Mouse (Mus musculus): ENCODE data around the gene Fkbp2. TPM values are rescaled to one million over a fixed set of nuclear protein-coding genes. Genes with fewer than 3 reads are reported as not detected.

The Fkbp2 gene
- total RNA-seq, 4 experiments from 2014 or later: 17.2 to 23.1 (median 20.9) TPM

GRCm38 (mm10) chr19:6940396-6941351 is 39.6 kb downstream of the Fkbp2 start:
- no peak for DNase-seq (ENCODE audit: low spot score)

- no peak for DNase-seq (ENCODE audit: low spot score)
Measured at GRCm38 (mm10) chr19:6939106-6940002, 40.9 kb downstream of the Fkbp2 start.

DNA sequence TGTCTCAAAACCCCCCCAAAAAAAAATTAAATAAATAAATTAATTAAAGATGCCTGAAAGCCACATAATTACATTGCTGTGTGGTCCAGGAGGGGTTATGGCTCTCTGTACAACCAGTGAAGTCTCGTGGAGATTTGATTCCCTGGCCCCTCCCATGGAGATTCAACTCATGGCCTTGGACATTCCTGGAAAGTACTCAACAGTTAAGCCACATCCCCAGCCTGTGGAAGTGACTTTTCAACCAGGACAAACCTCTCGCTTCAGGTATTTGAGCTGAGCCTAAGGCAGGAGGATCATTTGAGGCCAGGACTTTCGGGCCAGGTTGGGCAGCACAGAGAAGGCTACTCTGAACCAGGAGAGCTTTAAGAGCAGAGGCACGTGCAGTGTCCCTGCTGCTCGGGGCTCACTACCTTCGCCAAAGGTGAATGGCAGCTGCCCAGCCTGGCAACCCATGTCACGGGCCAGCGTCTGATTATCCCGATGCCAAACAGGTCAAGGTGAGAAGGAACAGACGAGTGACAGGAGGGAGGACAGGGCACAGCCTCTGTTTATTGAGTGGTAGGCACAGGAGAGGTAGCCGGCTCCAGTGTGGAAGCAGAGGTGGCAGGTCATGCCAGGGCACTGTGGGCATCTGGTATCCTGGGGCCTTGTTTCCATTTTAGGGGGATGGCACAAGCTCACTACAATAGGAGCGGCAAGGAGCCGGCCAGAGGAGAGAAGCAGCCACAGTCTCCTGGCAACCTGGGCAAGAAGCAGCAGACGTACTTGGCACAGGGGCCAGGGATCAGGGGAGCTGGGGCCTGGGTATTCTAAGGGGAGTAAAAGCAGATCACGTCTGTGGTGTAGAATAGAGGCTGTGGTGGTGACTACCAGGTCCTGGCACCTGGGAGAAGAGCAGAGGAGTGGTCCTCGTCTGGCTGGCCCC is 42.5 kb downstream of the Fkbp2 start:
- peak; percentile 55 for DNase-seq (ENCODE audit: low spot score)

DNA sequence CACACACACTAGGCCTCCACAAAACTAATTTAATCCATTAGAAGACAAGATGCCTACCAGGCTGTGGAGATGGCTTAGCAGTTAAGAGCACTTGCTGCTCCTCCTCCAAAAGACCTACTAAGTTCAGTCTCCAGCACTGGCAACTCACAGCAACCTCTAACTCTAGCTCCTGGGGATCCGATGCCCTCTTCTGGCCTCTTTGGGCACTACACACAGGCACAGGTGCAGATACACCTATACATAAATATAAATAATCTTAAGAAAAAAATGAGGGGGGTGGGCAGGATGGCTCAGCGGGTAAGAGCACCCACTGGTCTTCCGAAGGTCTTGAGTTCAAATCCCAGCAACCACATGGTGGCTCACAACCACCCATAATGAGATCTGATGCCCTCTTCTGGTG is 44.0 kb downstream of the Fkbp2 start:
- no peak for DNase-seq (ENCODE audit: low spot score)

DNA sequence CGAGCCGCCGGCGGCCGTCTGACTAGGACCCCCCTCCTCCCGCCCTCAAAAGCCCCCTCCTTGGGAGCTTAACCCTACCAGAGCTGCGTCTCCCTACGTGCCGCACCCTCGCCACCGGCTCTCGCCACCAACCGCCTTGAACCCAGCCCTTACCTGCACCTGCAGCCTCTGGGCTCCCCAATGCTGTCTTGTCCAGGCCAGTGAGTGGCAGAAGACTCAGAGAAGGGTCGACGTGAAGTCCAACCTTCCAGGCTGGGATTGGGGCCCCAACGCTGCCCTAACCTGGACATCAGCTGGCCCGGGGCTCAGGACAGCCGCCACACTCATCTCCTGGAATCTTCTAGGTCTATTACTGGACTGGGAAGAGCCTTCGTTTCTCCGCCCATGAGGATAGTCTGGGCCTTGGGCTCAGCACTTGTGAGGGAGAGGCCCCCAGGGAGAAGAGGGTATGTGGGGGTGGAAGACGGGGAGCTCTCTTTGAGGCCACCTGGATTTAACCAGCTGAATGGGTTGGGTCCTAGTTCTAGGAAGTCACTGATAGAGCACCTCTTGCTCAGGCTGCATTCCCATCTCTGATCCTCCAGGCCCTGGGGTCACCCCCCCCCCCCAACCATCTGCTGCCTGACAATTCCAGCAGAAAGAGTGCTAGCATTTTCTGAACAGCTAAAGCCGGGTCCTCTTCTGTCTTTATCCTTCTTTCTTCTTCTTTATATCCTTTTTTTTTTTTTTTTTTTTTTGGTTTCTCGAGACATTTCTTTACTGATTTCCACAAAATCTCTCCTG is 45.9 kb downstream of the Fkbp2 start, which contains the start of gene Kcnk4:
Gene Kcnk4, minus strand, starts transcription at position 321 of the 783 bp plus-strand sequence.
- DNase-seq (ENCODE audit: low spot score): no peak

DNA sequence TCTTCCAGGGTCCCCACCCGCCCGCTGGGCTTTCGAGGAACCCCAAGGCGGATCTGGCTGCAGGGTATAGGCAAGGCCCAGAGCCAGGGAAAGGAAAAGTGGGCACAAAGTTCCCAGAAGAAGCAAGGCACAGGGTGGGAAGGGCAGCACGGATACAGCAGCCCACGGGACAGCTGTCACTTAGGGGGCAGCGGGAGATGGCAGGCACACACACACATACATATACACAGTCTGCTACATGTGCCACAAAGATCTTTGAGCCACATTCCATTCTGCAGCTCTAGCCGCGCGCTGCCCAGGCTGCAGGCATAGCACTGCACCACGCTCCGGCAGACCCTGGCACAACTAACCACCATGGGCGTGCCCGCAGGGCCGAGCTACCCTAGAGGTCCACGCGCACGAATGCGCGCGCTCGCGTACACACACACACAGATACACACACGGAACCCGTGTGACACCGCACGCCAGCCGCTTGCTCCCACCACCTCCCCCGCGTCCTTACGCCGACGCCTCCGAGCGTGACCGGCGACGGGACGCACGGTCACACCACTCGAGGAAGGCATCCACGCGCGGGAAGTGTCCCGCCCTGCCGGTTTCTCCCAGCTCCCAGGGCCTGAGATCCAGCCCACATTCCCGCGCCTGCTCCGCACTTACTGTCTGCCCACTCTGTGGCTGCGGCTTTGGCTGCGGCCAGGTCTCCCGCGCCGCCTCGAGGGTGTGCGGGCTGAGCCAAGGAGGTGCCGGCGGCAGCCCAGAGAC is 46.7 kb downstream of the Fkbp2 start:
- DNase-seq (ENCODE audit: low spot score): no peak

DNA sequence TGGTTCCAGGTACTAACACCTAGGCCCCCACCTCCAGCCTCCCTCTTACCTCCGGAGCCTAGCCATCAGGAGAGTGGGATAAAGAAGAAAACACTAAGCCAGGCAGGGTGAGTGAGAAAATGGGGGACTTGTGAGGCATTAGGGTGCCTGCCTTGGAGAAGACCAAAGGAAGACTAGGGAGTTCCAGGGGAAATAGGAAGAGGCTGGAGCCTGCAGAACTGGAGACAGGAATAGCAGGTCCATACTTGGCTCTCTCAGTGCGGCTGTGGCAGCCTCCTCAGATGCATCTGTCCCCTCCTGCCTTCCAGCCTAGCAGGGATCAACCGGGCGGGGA is 47.2 kb downstream of the Fkbp2 start:
- DNase-seq (ENCODE audit: low spot score): no peak

GRCm38 (mm10) chr19:6932018-6932417 is 48.3 kb downstream of the Fkbp2 start:
- no peak for DNase-seq (ENCODE audit: low spot score)

GRCm38 (mm10) chr19:6931002-6931401 is 49.3 kb downstream of the Fkbp2 start:
- no peak for DNase-seq (ENCODE audit: low spot score)

DNA sequence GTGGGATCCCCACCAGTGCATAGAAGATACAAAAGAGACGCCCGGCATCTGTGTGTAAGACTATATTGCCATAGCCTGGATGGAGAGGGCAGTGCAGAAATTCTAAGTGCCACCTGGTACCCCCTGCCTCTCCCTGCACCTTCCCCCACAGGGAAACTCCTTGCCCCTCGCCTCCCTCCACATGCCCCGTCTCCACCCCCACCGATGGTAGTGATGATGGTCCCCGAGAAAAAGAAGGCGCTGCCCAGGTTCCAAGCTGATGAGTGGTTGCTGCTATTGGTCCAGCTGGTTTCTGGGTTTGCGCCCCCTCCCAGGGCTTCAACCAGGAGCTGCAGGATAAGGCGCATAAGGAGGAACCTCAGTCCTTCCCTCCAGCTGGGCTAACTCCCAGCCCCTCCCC is 52.2 kb downstream of the Fkbp2 start:
- DNase-seq (ENCODE audit: low spot score): no peak

Other genes with a start within 250 kb of the Fkbp2 start
- 10 to 100 TPM; 15.0 to 20.0 (median 17.5) TPM for gene Rps6ka4, start 139.9 kb downstream of the Fkbp2 start, total RNA-seq (2022)
- under 1 TPM; 0.44 to 0.89 (median 0.66) TPM for gene Ccdc88b, start 122.3 kb downstream of the Fkbp2 start, total RNA-seq (2022)
- 10 to 100 TPM; 29.9 to 49.7 (median 39.7) TPM for gene Trmt112, start 70.8 kb downstream of the Fkbp2 start, total RNA-seq (2022)
- 100 to 1,000 TPM; 620 to 842 (median 766) TPM for gene Prdx5, start 70.4 kb downstream of the Fkbp2 start, total RNA-seq (2022)
- gene Esrra, start 58.7 kb downstream of the Fkbp2 start, total RNA-seq (2022): 100 to 1,000 TPM; 153 to 180 (median 168) TPM
- gene Catsperz, start 55.1 kb downstream of the Fkbp2 start, total RNA-seq (2022): not detected
- not detected for gene Kcnk4, start 46.0 kb downstream of the Fkbp2 start, total RNA-seq (2022)
- gene Bad, start 38.6 kb downstream of the Fkbp2 start, total RNA-seq (2022): 10 to 100 TPM; 19.5 to 23.8 (median 21.3) TPM
- gene Gpr137, start 38.0 kb downstream of the Fkbp2 start, total RNA-seq (2022): 10 to 100 TPM; 33.4 to 37.4 (median 35.7) TPM
- gene Ppp1r14b, start 5.5 kb downstream of the Fkbp2 start, total RNA-seq (2022): 100 to 1,000 TPM in 1 of 4 experiments, 10 to 100 TPM in 3; 75.4 to 112 (median 91.3) TPM
- 10 to 100 TPM; 15.6 to 16.2 (median 15.6) TPM for gene Plcb3, start 4.0 kb downstream of the Fkbp2 start, total RNA-seq (2022)
- gene Vegfb, start 7.2 kb upstream of the Fkbp2 start, total RNA-seq (2022): 100 to 1,000 TPM; 488 to 525 (median 495) TPM
- gene Dnajc4, start 12.1 kb upstream of the Fkbp2 start, total RNA-seq (2022): 10 to 100 TPM; 48.7 to 62.9 (median 53.7) TPM
- 10 to 100 TPM; 26.8 to 34.4 (median 29.9) TPM for gene Nudt22, start 15.6 kb upstream of the Fkbp2 start, total RNA-seq (2022)
- gene Trpt1, start 15.6 kb upstream of the Fkbp2 start, total RNA-seq (2022): 10 to 100 TPM; 26.1 to 30.5 (median 27.3) TPM
- 1 to 10 TPM; 3.3 to 9.6 (median 4.4) TPM for gene Fermt3, start 39.0 kb upstream of the Fkbp2 start, total RNA-seq (2022)
- gene Stip1, start 59.5 kb upstream of the Fkbp2 start, total RNA-seq (2022): 100 to 1,000 TPM in 3 of 4 experiments, 10 to 100 TPM in 1; 96.7 to 125 (median 109) TPM
- 100 to 1,000 TPM; 318 to 340 (median 328) TPM for gene Macrod1, start 76.3 kb upstream of the Fkbp2 start, total RNA-seq (2022)
- 1 to 10 TPM in 3 of 4 experiments, under 1 TPM in 1; 0.92 to 2.0 (median 1.4) TPM for gene Flrt1, start 125.2 kb upstream of the Fkbp2 start, total RNA-seq (2022)
- gene Otub1, start 225.8 kb upstream of the Fkbp2 start, total RNA-seq (2022): 10 to 100 TPM; 62.2 to 71.6 (median 68.0) TPM
- 100 to 1,000 TPM; 406 to 459 (median 432) TPM for gene Cox8a, start 237.1 kb upstream of the Fkbp2 start, total RNA-seq (2022)